In genomic region chr1:90205223-90205622, GRCm38 (mm10) we compare ENCODE assay signal across 9 mouse cellular contexts. TPM values are rescaled to one million over a fixed set of nuclear protein-coding genes. Genes with fewer than 3 reads are reported as not detected.
DNase-seq lines count a peak whose midpoint lies in the region; ATAC-seq and TF ChIP-seq lines count a peak whose summit lies in the region.
"Had no signal": no experiment of that assay in that cellular context is flagged by ENCODE, and none has a peak within 500 bp of the region (broad histone marks: within the 10 kb centered on the region; RNA-seq: fewer than 3 reads in every experiment).

No protein-coding gene starts in this region.

- 3% methylated on average over 6 of the region's 6 CpGs for WGBS in embryonic facial prominence, embryonic 10.5 days
- 7% methylated on average over 6 of the region's 6 CpGs for WGBS in heart, embryonic 13.5 days
- WGBS in liver, embryonic 15.5 days (ENCODE audit: insufficient replicate concordance) = 9% methylated on average over 6 of the region's 6 CpGs
- 5% methylated on average over 6 of the region's 6 CpGs for WGBS in olfactory bulb, adult 2 months

- ATAC-seq in erythroblast, adult 5-6 weeks (replicated peaks; ENCODE audit: low FRiP score, poor library complexity, severe bottlenecking) = no peak
- no peak for ATAC-seq in heart, embryonic 13.5 days (ENCODE audit: extremely low read depth, insufficient number of reproducible peaks, low FRiP score, low TSS enrichment)
- ATAC-seq in liver, embryonic 15.5 days (ENCODE audit: insufficient read depth) = no peak

- H3K4me3 ChIP-seq in erythroblast, embryonic 14.5 days (replicated peaks) = peak overlapping the region; percentile 23
- peak overlapping the region; percentile 72 for H3K4me3 ChIP-seq in embryonic facial prominence, embryonic 10.5 days
- peak overlapping the region; percentile 64 for H3K4me3 ChIP-seq in heart, embryonic 13.5 days
- 0 out of 2 replicates have a peak overlapping the region, but pooled peaks have one; percentile 10 for H3K4me3 ChIP-seq in liver, embryonic 15.5 days (replicated peaks)
- peak overlapping the region; percentile 39 for H3K4me3 ChIP-seq in olfactory bulb, adult 2 months (ENCODE audit: insufficient read depth, low read depth, low read length)

- H3K4me2 ChIP-seq in heart, embryonic 13.5 days = peak overlapping the region; percentile 70
- no peak overlapping the region; the same call in 1 of the 2 replicates for H3K4me2 ChIP-seq in liver, embryonic 15.5 days

- TF ChIP-seq POLR2A in olfactory bulb, adult 2 months (IDR thresholded peaks at IDR 0.05; ENCODE audit: insufficient read depth, low read depth, low read length) = no peak

- H3K27me3 ChIP-seq in erythroblast, embryonic 14.5 days (ENCODE audit: control insufficient read depth) = peaks cover 76% of the 10 kb centered on the region
- H3K27me3 ChIP-seq in embryonic facial prominence, embryonic 10.5 days (replicated peaks; ENCODE audit: low read depth, poor library complexity, severe bottlenecking) = peaks cover 33% of the 10 kb centered on the region
- H3K27me3 ChIP-seq in heart, embryonic 13.5 days (replicated peaks) = peaks cover 29% of the 10 kb centered on the region
- peaks cover 71% of the 10 kb centered on the region for H3K27me3 ChIP-seq in liver, embryonic 15.5 days

- H3K9ac ChIP-seq in heart, embryonic 13.5 days = peak overlapping the region; percentile 86
- no peak overlapping the region for H3K9ac ChIP-seq in liver, embryonic 15.5 days

- H3K4me1 ChIP-seq in erythroblast, embryonic 14.5 days (ENCODE audit: control insufficient read depth) = no peaks in the 10 kb centered on the region
- peaks cover 86% of the 10 kb centered on the region for H3K4me1 ChIP-seq in embryonic facial prominence, embryonic 10.5 days
- H3K4me1 ChIP-seq in heart, embryonic 13.5 days = peaks cover 69% of the 10 kb centered on the region
- H3K4me1 ChIP-seq in liver, embryonic 15.5 days (replicated peaks) = no peaks in the 10 kb centered on the region
- H3K4me1 ChIP-seq in olfactory bulb, adult 2 months (ENCODE audit: control insufficient read depth, insufficient read depth, low read length) = peaks cover 24% of the 10 kb centered on the region

- TF ChIP-seq CTCF in olfactory bulb, adult 2 months (IDR thresholded peaks at IDR 0.05; ENCODE audit: insufficient read depth, low read depth, low read length) = peak; percentile 86

- DNase-seq in embryonic facial prominence, embryonic 10.5 days (ENCODE audit: low spot score) = peak; percentile 80
- peak; percentile 83 for DNase-seq in kidney, postnatal 10 days
- no peak for DNase-seq in spleen, adult 12 weeks (ENCODE audit: low spot score)

- H3K9me3 ChIP-seq in erythroblast, embryonic 14.5 days (ENCODE audit: control insufficient read depth, low read length) = no peaks in the 10 kb centered on the region
- H3K9me3 ChIP-seq in embryonic facial prominence, embryonic 10.5 days = no peaks in the 10 kb centered on the region
- H3K9me3 ChIP-seq in heart, embryonic 13.5 days = no peaks in the 10 kb centered on the region
- no peaks in the 10 kb centered on the region for H3K9me3 ChIP-seq in liver, embryonic 15.5 days (replicated peaks)

- H3K27ac ChIP-seq in embryonic facial prominence, embryonic 10.5 days (replicated peaks) = peak overlapping the region; percentile 88
- peak overlapping the region; percentile 82 for H3K27ac ChIP-seq in heart, embryonic 13.5 days (replicated peaks)
- H3K27ac ChIP-seq in liver, embryonic 15.5 days (replicated peaks) = no peak overlapping the region
- H3K27ac ChIP-seq in olfactory bulb, adult 2 months (ENCODE audit: insufficient read depth, low read depth, low read length) = 0 out of 2 replicates have a peak overlapping the region, but pooled peaks have one; percentile 12

- no peaks in the 10 kb centered on the region for H3K36me3 ChIP-seq in erythroblast, embryonic 14.5 days (ENCODE audit: control insufficient read depth)
- H3K36me3 ChIP-seq in embryonic facial prominence, embryonic 10.5 days (replicated peaks) = peaks cover 22% of the 10 kb centered on the region
- peaks cover 4% of the 10 kb centered on the region; the same call in 1 of the 2 replicates for H3K36me3 ChIP-seq in heart, embryonic 13.5 days
- no peaks in the 10 kb centered on the region for H3K36me3 ChIP-seq in liver, embryonic 15.5 days (replicated peaks)
- H3K36me3 ChIP-seq: G1E had no signal

RNA-seq across cellular contexts. Expression of gene Ackr3, which starts 1.4 kb away (rescaled TPM):
- polyA plus RNA-seq in erythroblast, embryonic 14.5 days (2012) = not detected in 2 replicates
- 1.7 and 2.1 TPM in 2 replicates for total RNA-seq in erythroblast, adult 5-6 weeks (2015; ENCODE audit: low replicate concordance)
- total RNA-seq in erythroblast, adult 5-6 weeks (2017; ENCODE audit: low replicate concordance) = 1.1 and 1.5 TPM in 2 replicates
- polyA plus RNA-seq in embryonic facial prominence, embryonic 10.5 days (2016; fragmentation: Nextera tagmentation; extraction: Ambion mirVana) = 20.0 and 22.4 TPM in 2 replicates
- 38.3 and 38.5 TPM in 2 replicates for polyA plus RNA-seq in heart, embryonic 13.5 days (2015; fragmentation: Nextera tagmentation; extraction: Ambion mirVana)
- 1.5 and 1.7 TPM in 2 replicates for polyA plus RNA-seq in liver, embryonic 15.5 days (2015; fragmentation: Nextera tagmentation; extraction: Ambion mirVana)
- polyA plus RNA-seq in olfactory bulb, adult 2 months (2012; ENCODE audit: insufficient read depth, insufficient read length, low replicate concordance, missing spikeins) = not detected in 2 replicates
- polyA plus RNA-seq: G1E had no signal

RNA-seq across cellular contexts. Expression of gene Iqca, which starts 52.0 kb away (rescaled TPM):
- polyA plus RNA-seq in erythroblast, embryonic 14.5 days (2012) = not detected in 2 replicates
- total RNA-seq in erythroblast, adult 5-6 weeks (2015; ENCODE audit: low replicate concordance) = not detected in 2 replicates
- not detected in 2 replicates for total RNA-seq in erythroblast, adult 5-6 weeks (2017; ENCODE audit: low replicate concordance)
- 0.20 TPM in 1 of 2 replicates, not detected in the other for polyA plus RNA-seq in embryonic facial prominence, embryonic 10.5 days (2016; fragmentation: Nextera tagmentation; extraction: Ambion mirVana)
- polyA plus RNA-seq in heart, embryonic 13.5 days (2015; fragmentation: Nextera tagmentation; extraction: Ambion mirVana) = 0.06 and 0.33 TPM in 2 replicates
- 0.17 and 0.24 TPM in 2 replicates for polyA plus RNA-seq in liver, embryonic 15.5 days (2015; fragmentation: Nextera tagmentation; extraction: Ambion mirVana)
- not detected in 2 replicates for polyA plus RNA-seq in olfactory bulb, adult 2 months (2012; ENCODE audit: insufficient read depth, insufficient read length, low replicate concordance, missing spikeins)
- polyA plus RNA-seq: G1E had no signal

Comparison
In these comparisons a context has a peak if more than half of its experiments do, and no peak if none do; other contexts are left out.
1. H3K4me3 ChIP-seq: peak in every context shown above with its lines; median percentile 72 in embryonic facial prominence, embryonic 10.5 days; 64 in heart, embryonic 13.5 days; 39 in olfactory bulb, adult 2 months; 23 in erythroblast, embryonic 14.5 days; 10 in liver, embryonic 15.5 days.